Mouse (Mus musculus) thymus, postnatal 36 days (tissue): ENCODE measurements at regions not wholly inside any gene's neighbourhood (a gene's known extent, or its start where the extent isn't known, plus 50 kb on each side); places are given as distances from the start of the nearest gene placed in this dataset.
"Not testable (repeated sequence)": the region's sequence is repeated elsewhere in the genome, so short reads cannot be mapped to it uniquely, and the experiment has no call there.

Experiments used
- DNase-seq, 2 experiments: peaks; one replicate each; pipeline ENCODE4 v3.0.0; 2022; ENCODE audit warnings: mixed read lengths in 2 of 2

DNA sequence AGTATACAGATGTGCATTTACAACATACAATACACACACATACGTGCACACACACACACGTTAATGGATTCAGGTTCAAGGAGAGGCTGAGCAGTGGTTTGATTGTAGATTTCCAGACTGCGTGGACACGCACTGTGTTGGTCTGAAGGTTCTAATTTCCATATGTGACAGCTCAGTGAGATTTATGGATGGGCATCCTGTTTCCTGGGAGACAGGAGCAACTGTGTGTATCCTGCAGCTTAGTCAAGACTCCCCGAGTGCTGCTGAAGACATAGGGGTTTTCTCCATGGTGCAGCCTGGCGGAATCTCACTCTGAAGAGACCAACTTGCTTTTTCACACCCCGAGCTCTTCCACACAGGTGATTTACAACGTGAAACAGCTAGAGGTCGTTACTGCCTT, 119.3 kb upstream of the Foxk1 start:
- DNase-seq: no peak

DNA sequence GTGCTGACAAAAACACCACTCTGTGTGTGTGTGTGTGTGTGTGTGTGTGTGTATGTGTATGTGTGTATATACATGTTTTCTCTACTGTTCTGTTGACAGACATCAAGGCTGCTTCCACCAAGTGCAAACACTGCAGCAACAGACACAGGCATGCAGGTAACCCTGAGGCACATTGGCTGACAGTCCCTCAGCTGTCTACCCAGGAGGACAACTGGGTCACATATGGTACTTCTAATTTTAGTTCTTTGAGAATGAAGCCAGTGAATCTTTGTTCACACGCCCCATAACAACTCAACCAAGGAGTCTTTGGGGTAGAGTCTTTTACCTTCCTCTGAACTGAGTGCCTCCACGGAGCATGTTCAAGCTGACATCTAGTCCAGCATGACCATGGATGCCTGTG, 113.3 kb upstream of the Foxk1 start:
- no peak for DNase-seq

DNA sequence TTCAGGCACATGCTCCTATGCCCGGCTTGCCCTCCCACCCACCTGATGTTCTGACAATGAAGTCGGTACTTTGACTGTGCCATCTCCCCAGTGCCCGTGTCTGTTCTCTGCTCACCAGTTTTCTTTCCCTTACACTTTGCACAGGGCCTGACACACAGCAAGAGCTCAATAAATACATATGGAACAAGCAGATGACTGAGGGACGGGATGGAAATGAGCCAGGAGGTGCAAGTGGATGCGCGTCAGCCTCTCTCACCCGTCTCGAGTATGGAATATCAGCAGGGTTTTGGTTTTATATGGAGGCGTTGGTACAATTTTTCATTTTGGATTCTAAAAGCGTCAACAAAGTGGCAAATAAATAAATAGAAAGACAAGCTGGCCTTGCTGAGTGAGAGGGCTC, 109.8 kb upstream of the Foxk1 start:
- no peak for DNase-seq

DNA sequence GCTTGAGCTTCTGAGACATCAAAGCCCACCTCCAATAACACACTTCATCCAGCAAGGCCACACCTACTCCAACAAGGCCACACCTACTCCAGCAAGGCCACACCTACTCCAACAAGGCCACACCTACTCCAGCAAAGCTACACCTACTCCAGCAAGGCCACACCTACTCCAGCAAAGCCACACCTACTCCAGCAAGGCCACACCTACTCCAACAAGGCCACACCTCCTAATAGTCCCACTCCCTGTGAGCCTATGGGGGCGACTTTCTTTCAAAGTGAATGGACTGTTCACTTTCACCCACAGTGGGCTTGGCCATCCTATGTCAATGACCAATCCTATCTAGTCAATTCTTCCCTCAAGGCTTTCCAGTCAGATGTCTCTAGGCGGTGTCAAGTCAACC, 104.9 kb upstream of the Foxk1 start:
- not testable (repeated sequence) for DNase-seq

DNA sequence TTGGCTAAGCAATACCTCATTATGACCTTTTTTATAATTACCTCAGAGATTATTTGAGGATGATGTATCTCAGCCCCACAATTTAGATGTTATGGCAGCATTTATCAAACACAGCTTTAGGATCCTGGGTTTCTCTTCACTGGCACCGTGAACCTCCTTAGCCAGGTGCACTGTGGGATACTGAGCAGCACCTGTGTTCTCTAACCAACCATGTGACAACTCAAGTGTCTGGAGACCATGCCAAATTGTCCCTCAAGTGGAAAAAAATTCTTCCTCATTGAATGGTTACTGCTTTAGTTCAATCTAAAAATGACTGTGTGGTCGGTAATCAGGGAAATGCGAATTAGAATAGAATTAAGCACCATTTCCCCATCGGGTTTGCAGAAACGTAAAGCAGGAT, 101.7 kb upstream of the Foxk1 start:
- DNase-seq: no peak

DNA sequence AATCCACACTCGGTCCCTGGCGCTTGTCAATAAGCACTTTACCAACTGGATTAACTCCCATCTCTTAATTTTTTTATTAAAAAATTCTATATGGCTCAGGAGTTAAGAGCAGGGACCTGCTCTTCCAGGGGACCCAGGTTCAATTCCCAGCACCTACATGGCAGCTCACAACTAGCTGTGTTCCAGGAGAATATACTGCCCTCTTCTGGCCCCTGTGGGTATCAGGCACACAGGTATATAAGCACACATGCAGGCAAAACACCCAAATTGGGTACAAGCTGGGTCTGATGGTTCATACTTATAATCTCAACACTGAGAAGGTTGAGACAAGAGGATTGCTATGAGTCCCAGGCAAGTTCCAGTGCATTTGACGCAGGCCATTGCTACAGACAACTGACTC, 92.8 kb upstream of the Foxk1 start:
- DNase-seq: no peak

DNA sequence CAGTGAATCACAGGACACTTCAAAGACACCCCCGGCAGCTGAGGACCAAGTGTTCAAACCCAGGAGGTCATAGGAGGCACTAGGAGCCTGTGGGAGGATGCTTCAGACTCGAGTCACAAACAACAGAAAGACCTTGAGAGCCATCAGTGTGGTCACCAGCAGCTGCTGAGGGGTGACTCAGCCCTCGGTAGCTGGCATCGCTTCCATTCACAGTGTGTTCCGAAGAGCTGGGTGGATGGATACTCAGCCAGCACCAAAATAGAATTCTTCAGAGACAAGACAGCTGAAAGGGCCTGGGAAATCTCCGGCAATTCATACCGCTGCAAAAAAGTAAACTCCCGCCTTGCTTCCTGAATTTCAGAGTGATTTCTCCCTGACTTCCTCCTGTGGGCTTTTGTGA, 87.4 kb upstream of the Foxk1 start:
- no peak for DNase-seq

DNA sequence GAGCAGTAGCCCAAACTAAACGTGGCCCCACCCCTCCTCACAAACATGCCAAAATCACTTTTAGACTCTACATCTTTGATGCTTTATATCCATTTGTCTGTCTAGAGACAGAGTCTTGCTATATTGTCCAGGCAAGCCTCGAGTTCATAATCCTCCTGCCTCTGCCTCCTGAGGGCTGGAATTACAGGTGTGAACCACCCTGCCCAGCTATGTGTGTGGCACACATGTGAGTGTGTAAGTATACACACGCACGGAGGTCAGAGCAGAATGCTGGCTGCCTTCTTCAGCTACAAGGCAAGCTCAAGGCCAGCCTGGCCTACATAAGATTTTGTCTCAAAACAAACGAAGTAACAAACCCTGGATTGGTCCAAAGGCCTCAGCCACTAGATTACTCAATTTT, 86.8 kb upstream of the Foxk1 start:
- DNase-seq: no peak

DNA sequence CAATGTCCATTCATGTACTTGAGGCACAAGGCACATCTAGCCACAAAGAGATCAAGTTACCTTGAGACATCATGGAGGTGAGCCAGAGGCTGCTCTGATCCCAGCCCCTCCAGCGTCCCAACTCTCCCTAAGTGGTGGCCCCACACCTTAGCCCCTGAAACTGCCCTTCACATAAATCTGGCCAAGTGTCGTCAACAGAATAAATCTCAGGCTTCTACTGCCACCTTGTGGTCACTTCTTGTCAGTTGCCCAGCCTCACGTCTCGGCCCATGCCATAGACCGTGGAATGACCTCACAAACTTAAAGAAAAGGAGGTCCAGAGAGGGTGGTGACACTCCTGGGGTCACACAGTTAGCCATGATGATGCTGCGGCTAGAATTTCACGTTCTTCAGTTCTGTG, 82.0 kb upstream of the Foxk1 start:
- peak; percentile 26 to 42 for DNase-seq

DNA sequence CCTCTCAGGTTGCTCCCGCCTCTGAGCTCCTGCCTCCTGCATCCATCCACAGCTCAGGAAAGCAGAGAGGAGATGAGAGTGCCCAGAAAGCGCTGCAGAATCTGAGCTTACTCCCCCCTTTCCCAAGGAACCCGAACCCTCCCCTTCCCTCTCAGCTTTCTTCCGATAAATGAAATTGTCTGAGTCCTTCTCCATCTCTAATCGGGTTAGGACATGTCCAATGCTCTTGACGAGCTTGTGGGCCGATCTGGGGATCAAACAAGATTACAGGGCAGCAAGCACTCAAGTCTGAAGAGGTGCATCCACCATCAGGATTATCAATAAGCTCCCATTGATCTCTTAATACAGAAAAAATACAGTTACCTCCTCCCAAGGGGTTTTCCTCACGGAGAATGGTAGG, 80.0 kb upstream of the Foxk1 start:
- DNase-seq: no peak

DNA sequence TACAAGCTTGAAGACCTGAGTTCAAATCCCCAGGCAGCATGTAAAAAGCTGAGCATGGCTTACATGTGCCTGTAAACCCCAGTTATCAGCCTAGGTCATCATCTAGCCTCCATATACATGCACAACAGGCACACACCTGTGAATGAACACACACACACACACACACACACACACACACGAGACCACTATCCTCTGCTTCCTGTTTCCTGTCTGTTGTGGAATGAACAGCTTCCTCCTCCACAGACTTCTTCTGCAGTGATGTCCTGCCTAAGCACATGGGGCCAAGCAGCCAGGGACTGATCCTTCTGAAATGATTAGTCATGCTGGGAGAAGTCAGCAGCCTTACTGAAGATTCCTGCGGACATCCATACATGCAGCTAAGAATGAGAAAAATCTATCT, 76.4 kb upstream of the Foxk1 start:
- DNase-seq: no peak

DNA sequence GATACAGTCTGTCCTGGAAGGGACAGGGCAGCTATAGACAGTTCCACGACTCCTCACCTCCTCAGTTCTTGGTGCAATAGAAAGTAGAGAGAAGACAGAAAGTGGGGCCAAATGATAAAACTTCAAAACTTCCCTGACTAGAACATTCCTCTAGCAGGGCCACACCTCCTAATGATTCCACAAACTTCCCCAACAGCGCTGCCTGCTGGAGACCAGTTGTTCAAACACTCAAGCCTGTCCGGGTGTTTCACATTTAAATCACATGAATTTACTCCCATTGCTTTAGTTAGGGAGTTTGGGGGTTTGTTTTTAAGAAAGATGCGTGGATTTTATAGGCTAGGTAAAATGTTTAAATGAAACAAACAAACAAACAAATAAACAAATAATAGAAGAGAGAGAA, 75.7 kb upstream of the Foxk1 start:
- peak; percentile 11 to 21 for DNase-seq

DNA sequence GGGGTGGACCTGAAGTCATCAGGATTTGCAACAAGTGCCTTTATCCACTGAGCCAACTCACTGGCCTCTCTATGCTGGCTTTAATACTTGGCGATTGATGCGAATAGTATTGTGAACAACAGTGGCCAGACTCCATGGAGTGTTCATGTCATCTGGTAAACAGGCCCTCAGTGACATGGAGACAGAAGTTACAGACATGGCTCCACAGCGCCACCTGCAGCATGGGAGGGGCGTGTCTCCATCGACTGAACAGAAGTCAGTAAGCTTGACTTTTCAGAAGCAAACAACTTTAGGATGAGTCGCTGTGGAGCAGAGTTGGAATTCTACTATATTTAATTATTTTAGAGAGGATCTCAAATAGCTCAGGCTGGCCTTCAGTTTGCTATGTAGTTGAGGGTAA, 74.0 kb upstream of the Foxk1 start:
- peak; percentile 23 to 34 for DNase-seq

DNA sequence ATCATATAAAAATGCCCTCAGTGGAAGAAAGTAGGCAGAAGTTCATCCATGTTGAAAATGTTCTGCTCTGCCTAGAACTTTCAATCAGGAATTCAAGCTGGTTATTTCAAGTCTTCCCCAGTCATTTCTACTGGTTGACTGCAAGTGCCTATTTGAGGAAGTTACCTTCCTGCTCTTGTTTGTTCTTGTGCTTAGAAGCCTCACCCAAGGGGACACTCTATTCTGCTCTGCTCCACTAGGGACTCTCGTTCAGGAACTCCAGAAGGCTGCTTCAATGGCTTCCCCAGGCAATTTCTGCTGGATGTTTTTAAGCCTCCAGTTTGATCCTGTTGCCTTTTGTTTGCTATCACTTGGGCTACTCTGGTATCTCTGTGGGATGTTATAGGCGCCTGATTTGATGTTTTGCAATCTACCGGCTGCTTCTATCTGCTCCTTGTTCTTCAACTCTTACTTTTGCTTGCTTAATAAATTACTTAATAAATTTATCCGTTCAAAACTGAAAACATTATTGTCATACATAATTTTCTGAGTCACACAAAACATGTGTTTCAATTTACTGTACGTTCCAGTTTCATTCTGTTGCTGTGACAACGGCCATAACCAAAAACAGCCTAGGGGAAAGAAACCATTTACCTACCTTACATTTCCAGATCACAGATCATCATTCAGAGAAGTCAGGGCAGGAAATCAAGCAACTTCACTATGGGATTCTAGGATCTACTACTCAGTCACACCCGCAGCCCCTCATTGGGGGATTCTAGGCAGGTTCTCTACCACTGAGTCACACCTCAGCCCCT, 71.4 kb upstream of the Foxk1 start:
- no peak for DNase-seq

DNA sequence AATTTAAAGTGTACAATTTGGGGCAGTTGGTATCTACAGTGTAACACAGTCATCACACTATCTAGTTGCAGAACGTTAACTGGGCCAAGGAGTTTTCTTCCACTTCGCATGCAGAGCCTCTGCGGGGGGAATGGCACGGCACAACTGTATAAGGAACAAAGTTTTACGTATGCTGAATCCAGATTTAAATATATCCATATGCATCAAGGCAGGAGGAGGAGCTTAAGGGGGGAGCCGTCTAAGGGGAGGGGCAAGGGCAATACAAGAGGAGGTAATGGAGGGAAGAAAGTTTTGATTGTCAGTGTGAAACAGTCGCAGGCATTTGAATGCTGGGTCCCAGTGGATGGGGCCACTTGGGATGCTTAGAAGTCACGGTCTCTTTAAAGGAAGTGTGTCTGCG, 68.6 kb upstream of the Foxk1 start:
- DNase-seq: no peak

DNA sequence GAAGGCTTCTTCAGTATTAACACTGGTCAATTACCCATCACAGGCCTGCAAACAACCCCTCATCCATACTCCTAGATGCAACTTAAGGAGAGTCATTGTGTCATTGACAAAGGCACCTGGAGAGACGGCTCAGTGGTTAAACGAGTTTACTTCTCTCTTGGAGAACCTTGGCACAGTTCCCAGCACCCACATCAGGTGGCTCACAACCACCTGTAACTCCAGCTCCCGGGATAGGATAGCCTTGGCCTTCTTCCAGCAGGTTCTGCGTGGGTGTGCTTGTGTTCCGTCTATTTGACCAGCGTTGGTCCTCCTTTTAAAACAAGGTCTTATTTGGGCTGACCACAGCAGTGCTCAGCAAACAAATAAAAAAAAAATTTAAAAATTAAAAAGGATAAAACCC, 63.9 kb upstream of the Foxk1 start:
- no peak for DNase-seq

DNA sequence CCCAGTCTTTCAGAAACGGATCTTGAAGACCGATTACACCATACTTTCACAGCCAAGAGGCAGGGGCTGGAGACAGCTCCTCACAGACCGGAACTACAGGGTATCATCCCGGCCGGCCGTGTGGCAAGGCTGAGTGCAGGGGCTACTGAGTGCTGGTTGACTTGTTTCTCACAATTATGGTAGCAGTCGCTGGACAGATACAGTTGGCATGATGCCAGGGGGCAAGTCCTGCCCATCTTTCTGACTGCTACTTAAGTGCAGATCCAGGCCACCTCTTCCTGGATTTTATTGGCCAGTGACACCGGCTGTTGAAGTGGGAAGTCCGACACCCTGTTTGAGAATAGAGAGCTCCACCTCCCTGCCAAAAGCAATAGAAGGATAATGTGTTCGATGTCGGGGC, 63.2 kb upstream of the Foxk1 start:
- no peak for DNase-seq

DNA sequence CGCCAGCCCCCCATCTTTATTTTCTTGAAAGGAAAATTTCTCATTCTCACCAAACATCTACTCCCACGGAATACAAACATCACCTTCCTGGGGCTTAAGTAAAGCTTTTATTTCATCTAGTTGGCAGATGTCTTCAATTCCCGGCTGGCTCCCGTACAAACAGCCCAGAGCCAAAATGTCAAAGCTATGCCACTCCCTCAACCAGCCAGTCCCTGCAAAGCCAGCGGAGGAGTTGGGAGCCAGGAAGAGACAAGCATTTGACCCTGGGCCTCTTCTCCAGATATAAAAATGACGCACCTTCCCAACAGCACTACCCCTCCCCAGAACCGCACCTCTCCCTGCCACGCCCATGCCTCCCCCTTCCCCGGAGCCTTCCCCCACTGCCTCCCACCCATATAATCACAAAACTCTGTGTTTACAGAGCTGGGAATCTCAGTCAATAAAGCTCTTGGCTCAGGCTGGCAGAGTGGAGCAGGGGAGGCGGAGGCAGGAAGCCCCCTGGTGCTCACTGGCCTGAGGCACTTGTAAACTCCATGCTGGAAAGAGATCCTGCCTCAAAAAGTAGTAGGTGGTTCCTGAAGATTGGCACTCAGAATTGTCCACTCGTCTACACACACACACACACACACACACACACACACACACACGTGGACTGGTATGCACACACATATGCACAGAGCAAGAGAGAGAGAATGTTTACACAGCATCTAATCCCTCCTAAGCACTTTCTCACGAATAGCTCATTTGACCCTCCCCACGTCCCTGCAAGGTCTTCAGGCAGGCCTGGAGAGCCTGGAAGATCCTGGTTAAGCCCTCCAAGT, 60.9 kb upstream of the Foxk1 start:
- no peak for DNase-seq

DNA sequence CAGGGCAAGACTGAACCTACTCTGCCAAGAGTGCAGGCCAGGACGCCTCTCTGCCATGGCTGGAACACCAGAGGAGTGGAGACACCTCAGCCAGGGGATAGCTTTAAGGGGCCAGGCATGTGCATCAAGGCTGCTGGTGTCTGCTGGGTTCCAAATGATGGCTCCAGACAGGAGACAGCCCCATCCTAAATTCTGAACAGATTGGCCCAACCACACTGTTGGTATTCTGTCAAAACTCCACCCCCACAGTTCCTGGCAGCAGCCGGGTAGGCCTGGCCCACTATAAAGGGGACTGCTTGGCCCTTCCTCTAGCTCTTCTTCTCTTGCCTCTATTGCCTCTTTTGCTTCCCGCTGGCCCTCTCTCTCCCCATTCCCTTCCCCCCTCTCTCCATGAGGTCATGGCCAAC, 60.3 kb upstream of the Foxk1 start:
- DNase-seq: no peak

DNA sequence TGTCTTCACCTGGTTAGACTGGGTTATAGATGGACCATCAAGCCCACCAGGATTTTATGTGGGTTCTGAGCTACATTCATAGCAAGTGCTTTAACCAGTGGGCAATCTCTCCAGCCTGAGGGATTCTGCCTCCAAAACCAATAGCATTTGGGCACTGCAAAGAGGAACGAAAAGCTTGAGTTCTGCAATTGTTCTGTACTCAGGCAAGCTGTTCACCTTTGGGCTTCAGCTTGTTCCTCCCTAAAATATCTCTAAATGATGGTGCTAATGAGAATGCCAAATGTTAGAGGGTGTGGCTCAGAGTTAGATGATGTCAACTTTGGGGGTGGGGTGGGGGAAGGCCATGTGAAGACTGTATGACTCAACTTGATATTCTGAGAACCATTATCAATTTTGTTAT, 54.8 kb upstream of the Foxk1 start:
- DNase-seq: no peak

DNA sequence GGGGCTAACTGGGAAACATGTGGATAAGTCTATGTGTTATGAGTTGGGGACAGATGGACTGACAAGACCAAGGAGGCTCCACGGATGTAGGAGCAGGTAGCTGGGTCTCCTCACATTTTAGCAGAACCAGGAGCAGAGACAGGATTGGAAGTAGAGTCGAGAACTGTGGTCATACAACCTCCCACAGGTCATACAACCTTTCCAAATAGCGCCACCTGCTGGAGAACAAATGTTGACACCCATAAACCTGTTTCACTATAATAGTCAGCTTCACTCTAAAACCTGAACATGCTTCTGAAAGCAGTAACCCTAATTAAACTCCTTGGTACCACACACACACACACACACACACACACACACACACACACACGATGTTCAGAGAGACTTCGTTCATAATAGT, 50.7 kb upstream of the Foxk1 start:
- DNase-seq: no peak
